Mouse (Mus musculus) cerebellum, adult 8-10 months (tissue): ENCODE measurements around the gene Slc35a3.
A peak's percentile ranks its signal among the peaks of the same experiment; 100 is the strongest.
"Not testable (repeated sequence)": the region's sequence is repeated elsewhere in the genome, so short reads cannot be mapped to it uniquely, and the experiment has no call there.

Experiments
- DNase-seq: peaks from one replicate; pipeline ENCODE4 v3.0.0; 2022

Slc35a3 gene

DNA sequence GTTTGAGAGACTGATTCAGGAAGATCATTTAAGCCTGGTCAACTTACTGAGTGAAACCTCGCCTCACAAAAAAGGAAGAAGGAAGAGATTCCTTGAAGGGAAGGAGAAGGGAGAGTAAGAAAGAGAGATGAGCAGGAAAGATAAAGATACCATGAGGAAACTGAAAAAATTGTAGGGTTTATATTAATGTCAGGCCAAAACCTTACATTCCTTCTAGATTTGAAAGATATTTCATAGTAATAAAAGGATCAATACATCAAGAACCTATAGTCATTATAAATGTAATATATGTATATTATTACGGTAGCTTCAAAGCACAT, 17.0 kb downstream of the Slc35a3 start:
- no peak for DNase-seq

DNA sequence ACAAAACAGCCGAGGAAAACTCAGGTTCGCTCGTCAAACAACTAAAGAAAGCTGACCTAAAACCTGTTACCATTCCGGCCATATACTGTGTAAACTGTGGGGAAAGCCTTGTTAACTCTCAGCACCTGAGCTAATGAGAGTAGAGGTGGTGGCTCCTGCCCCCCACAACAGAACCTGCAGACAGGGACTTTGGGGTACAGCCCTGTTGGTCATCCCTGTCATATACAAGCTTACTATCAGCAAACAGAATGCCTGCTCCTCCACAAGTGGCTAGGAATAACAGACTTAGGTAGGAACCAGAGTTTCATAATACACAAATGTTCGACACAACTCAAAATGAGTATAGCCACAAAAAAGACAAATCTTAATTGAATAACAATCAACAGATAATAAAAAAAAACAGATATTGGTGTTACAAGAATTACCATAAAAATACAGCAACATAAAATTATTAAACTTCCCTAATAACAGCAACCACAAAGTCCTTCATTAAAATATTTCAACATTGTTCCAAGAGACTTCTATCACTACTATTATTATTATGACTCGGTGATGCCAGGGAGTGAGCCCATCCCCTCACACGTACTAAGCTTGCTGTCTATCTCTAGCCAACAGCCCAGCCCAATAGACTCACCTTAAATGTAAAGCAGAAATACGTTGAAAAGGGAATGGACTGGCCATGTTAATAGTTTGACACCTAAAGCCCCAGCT, 17.5 kb downstream of the Slc35a3 start:
- DNase-seq = no peak

DNA sequence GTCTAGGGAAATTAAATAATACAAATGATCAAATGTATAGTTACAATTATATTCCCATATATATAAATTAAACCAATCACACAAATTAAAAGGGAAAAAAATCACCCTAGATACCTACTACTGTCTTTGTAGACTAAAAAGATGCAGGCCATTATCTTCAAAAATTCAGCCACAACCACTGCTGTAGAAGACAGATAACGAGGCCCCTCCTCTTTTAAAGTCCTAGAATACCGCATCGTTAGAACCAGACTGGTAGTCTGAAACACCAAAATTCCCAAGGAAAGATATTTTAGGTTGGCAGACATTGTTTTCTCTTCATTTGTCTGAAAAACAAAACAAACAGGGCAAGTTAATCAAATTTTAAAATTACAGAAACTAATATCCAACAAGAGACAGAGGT, 18.3 kb downstream of the Slc35a3 start:
- DNase-seq = no peak

DNA sequence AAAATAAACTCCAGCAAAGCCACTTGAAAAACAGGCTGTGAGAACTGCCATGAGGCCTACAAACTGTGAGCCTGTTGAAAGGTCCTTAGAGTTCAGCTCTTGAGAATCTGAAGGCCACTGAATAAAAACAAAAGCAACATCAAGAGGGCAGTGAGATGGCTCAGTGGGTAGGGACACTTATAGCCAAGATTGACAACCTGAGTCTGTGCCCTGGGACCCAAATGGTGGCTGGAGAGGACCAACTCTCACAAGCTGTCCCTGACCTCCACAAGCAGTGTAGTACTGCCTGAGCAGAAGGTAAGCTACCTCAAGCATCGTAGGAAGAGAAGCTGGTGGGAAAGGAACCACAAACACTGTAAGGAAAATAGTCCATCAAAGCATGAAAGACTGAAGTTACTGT, 31.5 kb downstream of the Slc35a3 start, which contains the start of gene Gm43191:
Gene Gm43191, minus strand, starts transcription at position 101 of the 400 bp plus-strand sequence.
- no peak for DNase-seq

DNA sequence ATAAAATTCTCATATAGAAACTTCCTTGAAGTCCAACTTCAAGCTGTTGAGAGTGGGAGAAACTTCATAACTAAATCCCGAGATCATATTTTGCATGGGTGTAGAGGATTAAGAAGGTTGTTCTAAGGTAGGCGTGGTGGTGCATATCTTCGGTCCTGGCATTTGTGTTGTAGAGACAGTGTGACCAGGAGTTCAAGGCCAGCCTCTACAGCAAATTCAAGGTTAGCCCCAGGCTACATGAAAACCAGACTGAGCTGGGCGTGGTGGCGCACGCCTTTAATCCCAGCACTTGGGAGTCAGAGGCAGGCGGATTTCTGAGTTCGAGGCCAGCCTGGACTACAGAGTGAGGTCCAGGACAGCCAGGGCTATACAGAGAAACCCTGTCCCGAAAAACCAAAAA, 48.4 kb downstream of the Slc35a3 start:
- DNase-seq = not testable (repeated sequence)

DNA sequence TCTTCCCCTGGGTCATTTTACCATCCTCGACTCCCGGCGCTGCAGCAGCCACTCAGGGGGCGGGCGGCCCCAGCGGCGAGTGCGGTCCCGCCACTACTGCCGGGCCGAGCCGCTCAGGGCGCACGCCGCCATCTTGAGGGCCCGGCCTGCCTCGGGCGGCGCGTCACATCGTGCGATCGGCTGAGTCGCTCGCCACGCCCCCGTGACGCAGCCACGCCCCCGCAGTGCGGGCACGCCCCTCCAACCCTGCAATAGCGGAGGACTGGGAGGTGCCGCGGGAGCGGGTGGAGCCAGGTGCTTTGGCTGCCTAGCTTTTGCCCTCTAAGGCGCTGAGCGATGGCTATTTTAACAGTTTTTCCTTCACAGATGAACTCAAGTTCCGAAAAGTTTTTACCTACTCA, 50.2 kb downstream of the Slc35a3 start, which contains the start of gene Mfsd14a:
Gene Mfsd14a, minus strand, starts transcription at position 215 of the 401 bp plus-strand sequence.
- peak; percentile 99 for DNase-seq

DNA sequence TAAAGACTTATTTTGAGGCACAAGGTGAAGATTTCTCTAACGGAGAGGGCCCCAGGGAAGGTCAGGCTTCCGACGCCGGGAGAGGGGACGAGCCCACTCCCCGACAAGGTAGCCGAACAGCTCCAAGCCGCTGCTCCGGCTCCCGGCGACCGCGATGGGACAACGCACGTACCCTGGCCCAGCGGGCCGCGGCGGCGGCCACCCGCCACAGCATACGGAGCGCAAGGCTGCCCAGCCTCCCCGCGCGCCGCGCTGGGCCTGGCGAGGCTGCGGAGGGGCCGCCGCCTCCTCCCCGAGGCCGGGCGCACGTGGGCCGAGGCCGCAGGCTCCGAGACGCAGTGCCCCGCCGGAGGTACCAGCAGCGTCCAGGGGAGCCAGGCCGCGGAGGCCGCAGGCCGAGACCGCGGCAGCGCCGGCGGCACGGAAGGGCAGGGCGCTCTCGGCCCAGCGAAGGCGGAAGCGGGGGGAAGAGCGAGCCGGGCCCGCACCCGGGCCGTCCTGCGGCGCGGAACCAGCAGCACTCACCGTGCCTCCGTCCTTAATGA, 50.7 kb downstream of the Slc35a3 start:
- DNase-seq = peak; percentile 44

DNA sequence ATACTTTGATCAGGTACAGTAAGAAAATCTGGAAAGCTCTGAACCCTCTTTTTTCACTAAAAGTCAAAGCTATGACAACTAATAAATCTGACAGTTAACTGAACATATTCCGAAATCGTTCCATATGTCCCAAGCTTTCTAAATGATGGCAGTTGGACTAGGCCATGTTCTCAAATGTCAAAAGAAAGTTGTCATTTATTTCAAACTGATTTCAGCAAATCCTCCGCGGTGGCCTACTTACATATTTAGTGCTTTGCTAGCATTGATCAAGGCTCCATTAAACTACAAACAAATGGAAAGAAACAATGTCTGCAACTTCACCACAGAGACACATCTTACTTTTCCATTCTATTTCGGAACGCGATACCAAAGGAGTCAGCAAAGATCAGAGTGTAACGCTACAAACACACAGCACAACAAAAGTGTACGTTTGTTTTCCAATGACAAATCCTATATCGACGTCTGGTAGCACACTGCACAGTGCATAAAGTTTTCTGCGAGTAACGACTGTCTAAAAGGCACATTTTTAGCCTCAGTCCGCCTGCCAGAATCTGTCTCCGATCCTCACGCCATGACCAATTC, 51.3 kb downstream of the Slc35a3 start:
- no peak for DNase-seq

DNA sequence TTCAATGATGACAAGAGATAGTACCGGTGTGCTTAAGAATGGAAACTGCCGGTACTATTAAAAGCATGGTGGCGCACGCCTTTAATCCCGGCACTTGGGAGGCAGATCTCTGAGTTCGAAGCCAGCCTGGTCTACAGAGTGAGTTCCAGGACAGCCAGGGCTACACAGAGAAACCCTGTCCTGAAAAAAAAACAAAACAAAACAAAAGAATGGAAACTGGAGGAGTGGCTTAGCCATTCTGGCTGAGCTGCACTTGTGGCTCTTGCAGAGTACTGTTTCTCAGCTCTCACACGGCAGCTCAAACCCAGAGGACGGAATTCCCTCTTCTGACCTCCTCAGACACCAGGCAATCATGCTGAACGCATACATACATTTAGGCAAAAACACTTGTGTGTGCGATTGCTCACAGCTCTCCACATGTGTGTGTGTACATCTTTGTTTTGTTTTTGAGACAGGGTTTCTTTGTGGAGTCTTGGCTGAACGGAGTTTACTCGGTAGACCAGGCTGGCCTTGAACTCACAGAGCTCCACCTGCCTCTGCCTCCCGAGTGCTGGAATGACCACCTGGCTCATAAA, 52.7 kb downstream of the Slc35a3 start:
- DNase-seq = no peak

DNA sequence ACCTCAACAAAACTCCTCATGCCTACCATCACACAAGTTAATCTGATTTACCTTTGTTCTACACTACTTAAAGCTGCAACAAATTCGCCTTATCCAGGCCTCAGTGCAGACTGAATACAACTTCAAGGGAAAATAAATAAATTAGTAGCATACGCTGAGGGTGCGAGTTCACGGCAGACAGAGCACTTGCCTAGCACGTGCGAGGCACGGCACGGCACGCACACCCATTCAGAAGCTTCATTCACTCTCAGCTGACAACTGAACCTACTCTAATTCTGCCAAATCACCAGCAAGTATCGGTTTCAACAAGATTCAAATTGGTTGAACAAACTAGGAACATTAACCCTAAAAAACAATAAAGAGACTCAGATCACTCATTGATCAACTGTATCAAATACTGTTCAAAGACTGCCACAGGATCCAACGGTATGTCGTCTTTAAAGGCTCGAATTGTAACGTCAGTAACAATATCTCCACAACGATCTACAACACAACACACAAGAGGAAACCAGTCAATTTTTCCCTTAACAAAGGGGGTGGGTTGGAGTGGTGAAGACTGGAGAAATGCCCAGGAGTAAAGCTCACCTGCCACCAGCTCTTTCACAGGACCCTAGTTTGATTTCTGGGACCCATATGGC, 53.6 kb downstream of the Slc35a3 start:
- no peak for DNase-seq

DNA sequence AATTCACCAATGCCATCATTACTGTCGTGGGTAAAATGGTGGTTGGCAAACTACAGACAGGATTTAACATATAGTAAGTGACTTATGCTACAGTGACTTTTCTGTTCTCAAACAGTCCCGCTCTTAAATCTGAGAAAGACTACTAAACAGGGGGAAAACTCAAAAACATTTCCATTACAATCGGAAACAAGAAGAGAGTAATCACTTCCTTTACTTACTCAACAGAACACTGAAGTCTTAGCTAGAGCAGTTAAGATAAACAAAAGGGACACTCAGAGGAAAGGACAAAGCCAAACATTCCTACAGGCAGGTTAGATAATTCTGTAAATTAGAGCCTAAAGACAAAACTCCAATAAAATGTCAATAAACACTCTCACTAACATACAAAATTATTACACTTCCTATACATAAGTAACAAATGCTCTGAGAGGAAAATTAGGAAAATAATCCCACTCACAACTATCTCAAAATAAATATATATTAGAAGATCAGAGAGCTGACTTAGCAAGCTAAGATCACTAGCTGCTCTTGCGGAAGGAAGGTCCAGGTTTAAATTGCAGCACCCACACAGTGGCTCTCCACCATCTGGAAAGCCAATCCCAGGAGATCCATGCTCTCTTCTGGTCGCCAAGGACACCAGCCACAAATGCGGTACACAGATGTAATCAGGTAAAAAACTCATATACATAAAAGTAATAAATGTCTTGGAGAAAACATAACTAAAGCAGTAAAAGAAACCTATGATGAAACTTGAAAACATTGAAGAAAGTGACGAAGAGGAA, 56.3 kb downstream of the Slc35a3 start:
- DNase-seq = no peak

DNA sequence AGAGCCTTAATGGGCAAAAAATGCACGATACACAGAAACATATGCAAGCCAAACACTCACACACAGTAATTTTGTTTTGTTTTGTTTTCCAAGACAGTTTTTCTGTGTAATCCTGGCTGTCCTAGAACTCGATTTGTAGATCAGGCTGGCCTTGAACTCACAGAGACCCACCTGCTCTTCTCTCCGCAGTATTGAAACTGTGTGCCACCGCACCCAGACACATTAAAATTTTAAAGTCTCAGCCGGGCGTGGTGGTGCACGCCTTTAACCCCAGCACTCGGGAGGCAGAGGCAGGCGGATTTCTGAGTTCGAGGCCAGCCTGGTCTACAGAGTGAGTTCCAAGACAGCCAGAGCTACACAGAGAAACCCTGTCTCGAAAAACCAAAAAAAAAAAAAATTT, 58.6 kb downstream of the Slc35a3 start:
- DNase-seq = not testable (repeated sequence)

DNA sequence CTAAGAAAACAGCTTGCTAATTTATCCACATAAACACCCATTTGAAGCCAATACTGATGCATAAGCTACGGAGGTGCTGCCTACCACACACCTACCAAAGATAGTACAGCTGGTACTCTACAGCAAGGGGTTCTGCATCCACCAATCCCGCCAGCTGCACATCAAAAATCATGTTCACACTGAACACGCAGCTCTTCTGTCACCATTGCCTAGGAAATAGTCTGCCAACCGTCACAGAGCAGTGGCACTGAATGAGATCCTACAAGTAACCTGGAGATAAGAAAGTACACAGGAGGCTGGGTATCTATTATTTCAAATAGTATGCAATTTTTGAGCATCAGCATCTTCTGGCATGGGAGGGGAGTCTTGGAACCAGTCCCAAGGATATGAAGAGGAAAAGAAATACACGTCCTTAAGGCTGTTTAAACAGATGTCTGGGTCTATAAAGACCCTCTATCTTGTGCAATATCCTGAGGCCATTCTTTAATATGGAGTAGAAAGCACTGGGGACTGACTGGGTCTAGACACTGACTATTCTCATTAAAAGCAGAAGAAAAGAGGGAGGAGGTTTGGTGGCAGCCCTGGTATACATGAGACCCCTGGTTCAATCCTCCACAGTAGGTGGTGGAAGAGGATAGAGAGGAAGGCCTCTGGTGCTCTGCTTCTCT, 59.2 kb downstream of the Slc35a3 start:
- DNase-seq = no peak

DNA sequence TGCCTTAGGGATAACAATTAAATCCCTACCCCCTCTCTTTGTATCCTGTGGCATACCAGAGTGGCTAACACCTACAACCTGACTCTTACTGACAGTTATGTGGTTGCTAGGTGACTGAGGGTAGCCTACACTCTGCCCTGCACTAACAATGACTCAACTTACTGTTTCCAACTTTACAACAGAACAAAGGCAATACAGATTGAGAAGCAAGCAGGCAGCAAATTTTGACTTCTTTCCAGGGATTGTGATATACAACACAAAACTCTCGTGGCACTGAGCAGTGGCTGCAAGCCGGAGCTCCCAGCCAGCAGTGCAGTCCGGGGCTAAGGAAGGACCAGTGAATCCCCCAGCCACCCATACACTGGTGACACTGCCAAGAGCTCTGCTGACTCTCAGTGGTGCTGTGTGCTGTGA, 60.6 kb downstream of the Slc35a3 start:
- DNase-seq = no peak

DNA sequence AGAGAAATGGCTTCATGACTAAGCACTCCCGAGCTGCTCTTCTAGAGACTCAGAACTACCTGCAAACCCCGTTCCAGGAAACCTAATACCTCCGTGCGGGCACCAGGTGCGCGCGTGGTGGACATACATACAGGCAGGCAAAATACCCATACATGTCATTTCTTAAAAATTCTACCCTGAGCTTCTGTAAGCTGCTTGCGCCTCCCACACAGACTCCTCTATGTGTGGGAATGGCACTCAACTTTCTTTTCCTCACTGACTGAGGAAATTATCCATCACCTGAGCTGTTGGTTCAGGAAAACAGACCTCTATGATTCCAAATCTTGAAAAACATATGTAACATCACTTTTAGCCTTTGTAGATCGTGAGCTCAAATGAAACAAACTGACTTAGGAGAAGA, 61.9 kb downstream of the Slc35a3 start:
- DNase-seq = no peak

DNA sequence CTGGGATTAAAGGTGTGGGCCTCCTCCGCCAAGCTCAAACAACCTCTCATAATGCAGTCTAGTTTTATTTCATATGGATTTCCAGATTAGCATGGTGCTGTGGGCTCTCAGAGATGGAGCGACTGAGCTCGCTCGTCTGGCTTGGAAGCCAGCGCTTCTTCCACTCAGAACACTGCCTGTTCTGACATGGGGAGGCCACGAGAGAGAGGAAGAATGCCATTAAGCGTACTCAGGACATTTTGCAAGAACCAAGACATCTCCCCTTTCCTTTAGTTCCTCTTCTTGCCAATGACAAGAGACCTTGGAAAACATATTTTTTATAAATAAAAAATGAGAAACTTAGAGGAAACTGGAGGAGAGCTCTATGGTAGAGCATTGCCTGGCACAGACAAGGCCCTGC, 63.8 kb downstream of the Slc35a3 start:
- DNase-seq = no peak

DNA sequence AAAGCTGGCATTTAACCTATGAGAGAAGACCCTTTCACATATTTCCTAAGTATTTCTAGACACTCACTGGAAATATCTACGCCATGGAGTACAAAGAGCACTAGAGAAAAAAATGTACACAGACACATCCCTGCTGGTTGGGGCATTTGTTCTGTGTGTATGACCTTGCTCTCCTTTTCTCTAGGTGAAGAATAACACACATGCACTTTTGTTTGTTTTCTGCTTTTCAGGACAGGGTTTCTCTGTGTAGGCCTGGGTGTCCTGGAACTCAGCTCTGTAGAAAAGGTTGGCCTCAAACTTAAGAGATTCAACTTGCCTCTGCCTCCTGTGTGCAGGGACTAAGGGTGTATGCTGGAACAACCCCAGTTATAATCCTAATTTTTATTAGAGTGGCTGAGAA, 66.2 kb downstream of the Slc35a3 start:
- DNase-seq = no peak

DNA sequence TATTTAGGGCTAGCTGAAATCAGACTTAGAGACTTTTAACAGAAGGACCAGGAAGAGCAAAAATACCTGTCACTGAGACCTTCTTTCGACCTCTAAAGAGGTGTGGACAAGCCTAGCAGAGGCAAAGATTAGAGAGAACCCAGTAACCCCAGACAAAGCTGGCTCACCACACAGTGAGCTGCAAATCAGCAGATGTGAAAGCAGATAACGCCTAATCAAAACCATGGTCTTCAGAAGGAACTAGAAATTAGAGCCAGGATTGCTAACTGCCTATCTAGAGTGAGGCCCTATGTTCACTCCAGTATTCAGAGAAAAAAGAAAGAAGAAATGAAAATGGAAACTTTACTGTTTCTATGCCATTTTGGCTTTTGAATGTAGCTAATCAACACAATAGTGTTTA, 70.3 kb downstream of the Slc35a3 start:
- DNase-seq = no peak

DNA sequence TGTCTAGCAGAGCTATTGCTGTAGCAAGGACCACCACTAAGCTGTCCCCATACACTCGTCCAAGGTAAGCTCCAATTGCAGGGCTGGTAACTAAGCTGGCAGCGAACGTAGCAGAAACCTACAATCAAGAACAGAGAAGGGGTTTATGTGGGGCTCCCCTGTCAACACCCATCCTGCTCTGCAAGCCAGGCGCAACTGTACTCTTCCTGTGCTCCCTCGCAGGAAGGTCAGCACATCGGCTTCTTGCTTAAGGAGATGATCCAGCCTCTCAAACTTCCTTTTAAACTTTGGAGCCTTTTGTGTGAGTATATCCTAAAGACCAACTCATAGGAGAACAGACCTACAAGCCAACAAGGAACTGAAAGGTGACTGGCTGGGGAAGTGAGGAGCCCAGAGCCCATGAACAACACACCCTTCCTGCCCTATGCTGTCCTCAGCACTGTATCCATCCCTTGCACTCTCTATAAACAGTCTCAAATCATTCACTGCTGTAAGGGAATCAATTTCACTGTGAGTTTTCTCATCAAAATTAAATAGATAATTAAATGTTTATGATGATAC, 70.7 kb downstream of the Slc35a3 start:
- DNase-seq = no peak

DNA sequence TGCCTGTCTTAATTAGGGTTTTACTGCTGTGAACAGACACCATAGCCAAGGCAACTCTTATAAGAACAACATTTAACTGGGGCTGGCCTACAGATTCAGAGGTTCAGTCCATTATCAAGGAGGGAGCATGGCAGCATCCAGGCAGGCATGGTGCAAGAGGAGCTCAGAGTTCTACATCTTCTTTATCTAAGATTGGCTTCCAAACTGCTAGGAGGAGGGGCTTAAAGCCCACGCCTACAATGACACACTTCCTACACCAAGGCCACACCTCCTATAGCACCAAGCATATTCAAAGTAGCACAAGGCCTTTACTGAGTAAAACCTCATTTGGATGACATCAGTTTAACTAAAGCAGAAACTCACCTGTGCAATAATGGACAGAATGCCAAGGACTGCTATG, 72.6 kb downstream of the Slc35a3 start:
- no peak for DNase-seq

DNA sequence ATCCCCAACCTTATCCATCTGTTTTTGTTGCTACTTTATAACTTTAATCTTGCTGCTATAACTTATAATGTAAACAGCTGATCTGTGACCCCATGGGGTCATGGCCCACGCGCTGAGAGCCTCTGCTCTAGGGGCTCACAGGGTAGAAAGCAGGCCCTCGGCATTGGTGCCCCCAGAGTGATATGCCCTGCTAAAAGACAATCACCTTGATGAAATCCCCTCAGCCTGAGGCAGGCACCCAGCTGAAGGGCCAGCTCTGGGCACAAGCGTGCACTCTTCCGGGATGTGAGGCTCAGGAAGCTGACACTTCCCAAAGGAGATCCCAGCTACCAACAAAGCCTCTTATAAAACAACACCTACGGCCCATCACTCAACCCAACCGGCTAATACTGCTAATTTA, 74.1 kb downstream of the Slc35a3 start:
- no peak for DNase-seq
